Mouse (Mus musculus): ENCODE data around the gene Tcte2. TPM values are rescaled to one million over a fixed set of nuclear protein-coding genes. Genes with fewer than 3 reads are reported as not detected.

Tcte2 gene
- polyA plus RNA-seq, 1 experiment from 2014 or later, result 0.49 TPM

- H3K9ac ChIP-seq, result no peak overlapping the region
- no peak overlapping the region for H3K4me2 ChIP-seq
- H3K4me1 ChIP-seq, result 0 out of 2 replicates have a peak, but pooled peaks cover 2% of the 10 kb centered on the region
- H3K27me3 ChIP-seq (replicated peaks), result no peaks in the 10 kb centered on the region
- no peak overlapping the region for H3K27ac ChIP-seq
- H3K4me3 ChIP-seq, result no peak overlapping the region
- 65% methylated on average over 2 of the region's 2 CpGs for WGBS (ENCODE audit: insufficient replicate concordance)
- no peaks in the 10 kb centered on the region for H3K36me3 ChIP-seq
- no peak for ATAC-seq
- H3K9me3 ChIP-seq (replicated peaks), result no peaks in the 10 kb centered on the region
Measured at GRCm38 (mm10) chr17:13695211-13695610, 66.4 kb downstream of the Tcte2 start.

GRCm38 (mm10) chr17:13694181-13694580, 67.4 kb downstream of the Tcte2 start:
- no peak overlapping the region for H3K4me2 ChIP-seq
- no peaks in the 10 kb centered on the region for H3K4me1 ChIP-seq
- 79% methylated on average over 1 of the region's 1 CpGs for WGBS (ENCODE audit: insufficient replicate concordance)
- no peaks in the 10 kb centered on the region for H3K9me3 ChIP-seq (replicated peaks)
- no peak overlapping the region for H3K27ac ChIP-seq
- no peaks in the 10 kb centered on the region for H3K27me3 ChIP-seq (replicated peaks)
- no peaks in the 10 kb centered on the region for H3K36me3 ChIP-seq
- ATAC-seq, result no peak
- no peak overlapping the region for H3K4me3 ChIP-seq
- H3K9ac ChIP-seq, result no peak overlapping the region

- no peaks in the 10 kb centered on the region for H3K9me3 ChIP-seq (replicated peaks)
- ATAC-seq, result no peak
- H3K36me3 ChIP-seq, result no peaks in the 10 kb centered on the region
- H3K27ac ChIP-seq, result no peak overlapping the region
- no peak overlapping the region for H3K4me2 ChIP-seq
- H3K27me3 ChIP-seq (replicated peaks), result no peaks in the 10 kb centered on the region
- H3K4me3 ChIP-seq, result no peak overlapping the region
- peaks cover 17% of the 10 kb centered on the region for H3K4me1 ChIP-seq
- no peak overlapping the region for H3K9ac ChIP-seq
- 40% methylated on average over 1 of the region's 1 CpGs for WGBS (ENCODE audit: insufficient replicate concordance)
Measured at GRCm38 (mm10) chr17:13687656-13688055, 74.0 kb downstream of the Tcte2 start.

- no peaks in the 10 kb centered on the region for H3K36me3 ChIP-seq
- no peak overlapping the region for H3K4me3 ChIP-seq
- H3K4me2 ChIP-seq, result no peak overlapping the region
- no peak overlapping the region for H3K9ac ChIP-seq
- H3K9me3 ChIP-seq (replicated peaks), result no peaks in the 10 kb centered on the region
- H3K4me1 ChIP-seq, result peaks cover 21% of the 10 kb centered on the region
- H3K27me3 ChIP-seq (replicated peaks), result no peaks in the 10 kb centered on the region
- ATAC-seq, result no peak
- 53% methylated on average over 4 of the region's 4 CpGs for WGBS (ENCODE audit: insufficient replicate concordance)
- H3K27ac ChIP-seq, result no peak overlapping the region
Measured at GRCm38 (mm10) chr17:13687086-13687485, 74.5 kb downstream of the Tcte2 start.

- H3K4me2 ChIP-seq, result no peak overlapping the region
- ATAC-seq, result no peak
- no peaks in the 10 kb centered on the region for H3K27me3 ChIP-seq (replicated peaks)
- H3K27ac ChIP-seq, result no peak overlapping the region
- WGBS (ENCODE audit: insufficient replicate concordance), result 21% methylated on average over 3 of the region's 3 CpGs
- H3K9ac ChIP-seq, result no peak overlapping the region
- H3K9me3 ChIP-seq (replicated peaks), result no peaks in the 10 kb centered on the region
- H3K4me3 ChIP-seq, result no peak overlapping the region
- peaks cover 21% of the 10 kb centered on the region for H3K4me1 ChIP-seq
- H3K36me3 ChIP-seq, result no peaks in the 10 kb centered on the region
Measured at GRCm38 (mm10) chr17:13685621-13686020, 76.0 kb downstream of the Tcte2 start.

GRCm38 (mm10) chr17:13684256-13684655, 77.4 kb downstream of the Tcte2 start:
- ATAC-seq, result no peak
- Histone ChIP-seq H3K9me3 (replicated peaks) (no peaks in the 10 kb centered on the region), H3K36me3 (no peaks in the 10 kb centered on the region), H3K4me3 (no peak overlapping the region), H3K27me3 (replicated peaks) (no peaks in the 10 kb centered on the region; the same call in 1 of the 2 replicates), H3K4me1 (peaks cover 21% of the 10 kb centered on the region), H3K4me2 (peak overlapping the region; percentile 55; the same call in 1 of the 2 replicates), H3K27ac (0 out of 2 replicates have a peak overlapping the region, but pooled peaks have one; percentile 69), H3K9ac (no peak overlapping the region)
- WGBS (ENCODE audit: insufficient replicate concordance), result 50% methylated on average over 7 of the region's 7 CpGs

GRCm38 (mm10) chr17:13683411-13684174, 78.0 kb downstream of the Tcte2 start:
- no peaks in the 10 kb centered on the region; the same call in 1 of the 2 replicates for H3K27me3 ChIP-seq (replicated peaks)
- H3K4me3 ChIP-seq, result peak overlapping the region; percentile 26
- no peaks in the 10 kb centered on the region for H3K9me3 ChIP-seq (replicated peaks)
- WGBS (ENCODE audit: insufficient replicate concordance), result 4% methylated on average over 14 of the region's 15 CpGs
- H3K4me2 ChIP-seq, result peak overlapping the region; percentile 55
- H3K36me3 ChIP-seq, result no peaks in the 10 kb centered on the region
- H3K9ac ChIP-seq, result no peak overlapping the region
- H3K4me1 ChIP-seq, result peaks cover 21% of the 10 kb centered on the region
- peak overlapping the region; percentile 70 for H3K27ac ChIP-seq
- peak; percentile 79 for ATAC-seq

- Histone ChIP-seq H3K9ac (no peak overlapping the region), H3K27me3 (replicated peaks) (no peaks in the 10 kb centered on the region; the same call in 1 of the 2 replicates), H3K9me3 (replicated peaks) (no peaks in the 10 kb centered on the region), H3K4me2 (peak overlapping the region; percentile 55), H3K4me3 (peak overlapping the region; percentile 26), H3K4me1 (peaks cover 24% of the 10 kb centered on the region), H3K27ac (peak overlapping the region; percentile 70), H3K36me3 (no peaks in the 10 kb centered on the region)
- ATAC-seq, result peak; percentile 12; the same call in 1 of the 2 replicates
- WGBS (ENCODE audit: insufficient replicate concordance), result 21% methylated on average over 4 of the region's 4 CpGs
Measured at GRCm38 (mm10) chr17:13683027-13683410, 78.6 kb downstream of the Tcte2 start.

GRCm38 (mm10) chr17:13682378-13683026, 79.1 kb downstream of the Tcte2 start:
- H3K36me3 ChIP-seq, result no peaks in the 10 kb centered on the region
- H3K4me3 ChIP-seq, result peak overlapping the region; percentile 26
- ATAC-seq, result peak; percentile 11; the same call in 1 of the 2 replicates
- H3K9ac ChIP-seq, result no peak overlapping the region
- no peaks in the 10 kb centered on the region for H3K9me3 ChIP-seq (replicated peaks)
- H3K4me2 ChIP-seq, result peak overlapping the region; percentile 55
- H3K27me3 ChIP-seq (replicated peaks), result no peaks in the 10 kb centered on the region; the same call in 1 of the 2 replicates
- peaks cover 26% of the 10 kb centered on the region for H3K4me1 ChIP-seq
- WGBS (ENCODE audit: insufficient replicate concordance), result 21% methylated on average over 9 of the region's 9 CpGs
- peak overlapping the region; percentile 70 for H3K27ac ChIP-seq

GRCm38 (mm10) chr17:13681686-13682085, 79.9 kb downstream of the Tcte2 start:
- no peaks in the 10 kb centered on the region for H3K36me3 ChIP-seq
- no peaks in the 10 kb centered on the region; the same call in 1 of the 2 replicates for H3K27me3 ChIP-seq (replicated peaks)
- H3K4me1 ChIP-seq, result peaks cover 26% of the 10 kb centered on the region
- 72% methylated on average over 5 of the region's 6 CpGs for WGBS (ENCODE audit: insufficient replicate concordance)
- no peaks in the 10 kb centered on the region for H3K9me3 ChIP-seq (replicated peaks)
- no peak overlapping the region for H3K27ac ChIP-seq
- no peak overlapping the region for H3K4me3 ChIP-seq
- H3K9ac ChIP-seq, result no peak overlapping the region
- H3K4me2 ChIP-seq, result no peak overlapping the region
- ATAC-seq, result 0 out of 2 replicates have a peak, but pooled peaks have one; percentile 14

GRCm38 (mm10) chr17:13681126-13681525, 80.5 kb downstream of the Tcte2 start:
- Histone ChIP-seq H3K36me3 (no peaks in the 10 kb centered on the region), H3K4me2 (no peak overlapping the region), H3K27ac (no peak overlapping the region), H3K9ac (no peak overlapping the region), H3K4me1 (peaks cover 26% of the 10 kb centered on the region), H3K9me3 (replicated peaks) (no peaks in the 10 kb centered on the region), H3K27me3 (replicated peaks) (no peaks in the 10 kb centered on the region; the same call in 1 of the 2 replicates), H3K4me3 (no peak overlapping the region)
- no peak for ATAC-seq
- 73% methylated on average over 6 of the region's 6 CpGs for WGBS (ENCODE audit: insufficient replicate concordance)

GRCm38 (mm10) chr17:13680318-13680717, 81.3 kb downstream of the Tcte2 start:
- H3K9me3 ChIP-seq (replicated peaks), result no peaks in the 10 kb centered on the region
- H3K4me1 ChIP-seq, result peaks cover 26% of the 10 kb centered on the region
- H3K4me2 ChIP-seq, result no peak overlapping the region
- no peak overlapping the region for H3K4me3 ChIP-seq
- no peaks in the 10 kb centered on the region; the same call in 1 of the 2 replicates for H3K27me3 ChIP-seq (replicated peaks)
- no peak for ATAC-seq
- H3K27ac ChIP-seq, result no peak overlapping the region
- WGBS (ENCODE audit: insufficient replicate concordance), result 54% methylated on average over 4 of the region's 4 CpGs
- H3K9ac ChIP-seq, result no peak overlapping the region
- H3K36me3 ChIP-seq, result no peaks in the 10 kb centered on the region

Measured in liver, embryonic 12.5 days (tissue).